Mouse (Mus musculus) urinary bladder, postnatal 4 days (tissue): ENCODE measurements around the gene A430078G23Rik.

Source experiments
- DNase-seq, 2 experiments: peaks; one replicate each; pipeline ENCODE4 v3.0.0; 2021 to 2022; ENCODE audit warnings: low spot score in 2 of 2

The A430078G23Rik gene

DNA sequence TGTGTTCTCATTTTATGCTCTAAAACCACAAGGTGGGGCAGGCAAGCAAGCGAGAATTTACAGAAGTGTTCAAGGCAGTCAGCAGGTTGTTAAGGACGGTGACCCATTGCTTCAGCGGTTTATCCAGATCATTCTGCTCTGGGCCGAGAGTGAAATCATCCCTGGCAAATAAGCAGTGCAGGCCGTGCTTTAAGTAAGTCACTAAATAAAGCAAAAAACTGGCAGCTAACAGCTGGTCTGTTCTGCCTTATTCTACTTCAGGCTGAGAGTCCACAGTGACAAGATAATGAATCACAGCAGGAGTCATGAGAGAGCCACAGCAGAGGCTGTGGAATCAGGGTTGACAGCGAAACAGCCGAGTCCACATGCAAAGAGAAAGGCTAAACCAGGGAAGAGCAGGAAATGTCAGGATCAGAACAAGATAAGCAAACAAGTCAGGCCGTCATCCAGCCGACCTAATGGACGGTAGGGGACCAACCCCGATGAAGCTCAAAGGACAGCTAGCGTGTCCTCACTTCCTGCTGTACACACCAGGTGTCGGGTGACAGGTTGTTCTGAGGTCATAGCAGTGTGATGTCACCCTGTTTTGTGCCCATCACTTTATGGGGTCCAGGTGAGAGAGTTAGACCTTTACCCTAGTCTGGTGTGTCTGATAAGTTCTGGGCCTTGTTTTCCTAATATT lies 4.9 kb upstream of the A430078G23Rik start:
- no peak for DNase-seq

DNA sequence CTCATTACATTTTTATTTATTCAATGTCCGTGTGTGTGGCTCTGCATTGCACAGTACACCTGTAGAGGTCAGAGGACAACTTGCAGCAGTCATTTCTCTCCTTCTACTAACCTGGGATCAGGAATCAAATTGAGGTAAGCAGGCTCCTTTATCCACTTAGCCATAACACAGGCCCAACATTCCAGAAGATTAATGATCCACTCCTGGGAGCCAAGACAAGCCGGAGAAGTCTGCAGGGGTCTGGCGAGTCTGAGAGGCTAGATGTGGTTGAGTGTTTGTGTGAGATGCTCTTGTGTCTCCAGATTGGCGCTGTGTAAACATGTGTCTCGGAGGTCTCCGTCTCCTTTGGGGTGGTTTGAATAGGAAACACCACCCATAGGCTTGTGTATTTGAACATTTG lies 2.5 kb upstream of the A430078G23Rik start:
- no peak for DNase-seq

DNA sequence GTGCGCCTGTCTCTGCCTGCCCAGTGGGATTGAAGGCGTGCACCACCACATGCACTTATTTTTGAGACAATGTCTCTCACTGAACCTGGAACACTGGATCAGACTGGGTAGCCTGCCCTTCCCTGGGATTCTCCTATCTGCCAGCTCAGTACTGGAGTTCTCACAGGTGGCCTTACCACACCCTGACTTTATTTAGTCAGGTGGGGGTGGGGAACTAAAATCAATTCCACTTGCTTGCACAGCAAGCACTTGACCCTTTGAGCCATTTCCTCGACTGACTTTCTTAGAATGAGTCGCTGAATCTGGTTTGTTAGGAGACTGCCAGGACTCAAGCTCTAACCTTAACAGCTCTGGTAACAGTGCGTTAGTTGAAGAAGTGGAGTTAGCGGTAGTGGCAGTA lies 500 bp upstream of the A430078G23Rik start:
- no peak for DNase-seq

DNA sequence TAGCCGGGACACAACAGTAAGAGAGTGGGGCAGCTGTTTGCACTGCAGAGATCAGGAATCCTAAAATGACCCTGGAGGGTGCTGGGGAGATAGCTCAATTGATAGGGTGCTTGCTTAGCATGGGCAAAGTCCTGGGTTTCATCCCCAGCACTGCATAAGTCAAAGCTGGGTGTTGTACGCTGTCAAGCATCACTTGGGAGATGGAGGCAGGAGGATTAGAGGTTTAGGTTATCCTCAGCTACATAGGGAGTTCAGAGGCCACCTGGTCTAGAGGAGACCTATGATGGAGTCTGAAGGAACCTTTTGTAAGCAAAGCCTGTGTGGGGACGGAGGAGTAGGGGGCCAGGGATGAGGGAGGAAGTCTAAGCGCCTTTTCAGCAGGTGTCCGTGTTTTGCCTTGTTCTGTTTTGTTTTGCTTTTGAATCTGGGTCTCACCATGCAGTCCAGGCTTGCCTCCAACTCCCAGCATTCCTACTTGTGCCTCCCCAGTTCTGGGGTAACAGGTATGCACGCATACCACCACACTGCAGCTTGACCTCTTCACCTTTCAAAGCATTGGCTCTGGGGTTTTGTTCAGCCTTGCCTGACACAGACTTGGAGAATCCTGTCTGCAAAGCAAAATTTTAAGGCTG lies 712 bp downstream of the A430078G23Rik start:
- no peak for DNase-seq

DNA sequence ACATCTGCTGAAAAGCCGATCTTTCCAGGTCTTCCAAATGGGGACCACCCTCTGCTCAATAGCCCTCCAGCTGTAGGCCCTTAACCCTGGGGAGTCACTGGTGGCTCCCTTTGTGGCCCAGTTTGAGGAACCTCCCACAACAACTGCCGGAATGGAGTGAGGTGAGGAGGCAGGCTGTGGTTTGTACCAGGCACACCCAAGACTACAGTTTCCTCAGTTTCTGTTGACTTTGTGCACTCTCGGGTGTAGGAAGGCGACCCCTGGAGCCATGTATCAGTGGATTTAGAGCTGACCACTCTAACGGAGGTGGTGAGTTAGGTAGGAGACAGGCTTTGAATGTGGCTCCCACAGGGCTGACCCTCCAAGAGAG lies 1.2 kb downstream of the A430078G23Rik start:
- DNase-seq: no peak

DNA sequence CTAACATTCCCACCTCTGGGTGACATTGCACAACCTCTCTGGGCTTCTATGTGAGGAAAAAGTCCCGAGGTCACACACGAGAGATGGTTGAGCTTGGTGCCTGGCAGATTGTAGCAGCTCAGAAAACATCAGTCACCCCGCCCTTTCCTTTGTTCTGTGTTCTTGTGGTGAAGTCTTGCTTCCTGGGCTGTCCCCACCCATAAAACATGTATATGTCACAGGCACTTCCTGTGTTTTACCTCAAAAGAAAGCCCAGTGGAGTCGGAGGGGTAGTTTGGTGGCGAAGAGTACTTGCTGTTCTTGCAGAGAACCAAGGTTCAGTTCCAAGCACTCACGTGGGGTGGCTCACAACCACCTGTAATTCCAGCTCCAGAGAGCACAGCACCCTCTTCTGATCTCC lies 2.4 kb downstream of the A430078G23Rik start:
- no peak for DNase-seq

DNA sequence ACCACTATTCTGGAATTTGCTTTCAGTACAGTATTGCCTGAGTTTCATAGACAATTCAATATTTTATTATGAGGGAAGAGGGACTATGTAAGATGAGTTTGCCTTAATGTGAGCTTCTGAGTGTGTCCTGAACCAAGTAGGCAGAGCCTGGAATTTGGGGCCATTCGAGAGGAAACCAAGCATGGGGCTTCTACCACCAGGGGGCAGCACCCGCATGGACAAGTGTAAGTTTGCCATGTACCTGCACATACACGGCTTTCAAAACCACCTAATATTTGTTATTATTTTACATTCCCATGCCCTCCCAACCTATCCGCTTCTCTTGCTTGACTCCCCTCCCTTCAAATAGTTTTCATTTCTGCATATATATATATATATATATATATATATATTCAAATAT lies 4.8 kb downstream of the A430078G23Rik start:
- peak; percentile 66 to 87 for DNase-seq

DNA sequence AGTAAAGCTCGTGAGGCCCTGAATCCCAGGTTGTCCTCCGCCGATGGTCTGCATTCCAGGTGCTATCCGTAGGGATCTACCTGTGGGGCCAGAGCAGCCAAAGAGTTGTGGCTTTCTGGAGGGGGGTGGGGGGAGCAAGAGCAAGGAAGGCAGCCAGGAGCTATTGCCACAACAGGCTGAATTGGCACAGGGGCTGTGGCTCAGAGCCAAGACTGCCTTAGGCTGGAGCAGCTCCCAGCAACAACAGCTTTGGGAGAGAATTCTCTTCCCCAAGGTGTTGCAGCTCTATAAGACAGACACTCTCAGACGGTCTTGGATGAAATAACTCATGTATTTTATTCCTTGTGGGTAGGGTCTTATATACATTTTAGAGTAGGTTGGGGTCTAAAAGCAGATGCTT lies 13.9 kb downstream of the A430078G23Rik start:
- no peak for DNase-seq

DNA sequence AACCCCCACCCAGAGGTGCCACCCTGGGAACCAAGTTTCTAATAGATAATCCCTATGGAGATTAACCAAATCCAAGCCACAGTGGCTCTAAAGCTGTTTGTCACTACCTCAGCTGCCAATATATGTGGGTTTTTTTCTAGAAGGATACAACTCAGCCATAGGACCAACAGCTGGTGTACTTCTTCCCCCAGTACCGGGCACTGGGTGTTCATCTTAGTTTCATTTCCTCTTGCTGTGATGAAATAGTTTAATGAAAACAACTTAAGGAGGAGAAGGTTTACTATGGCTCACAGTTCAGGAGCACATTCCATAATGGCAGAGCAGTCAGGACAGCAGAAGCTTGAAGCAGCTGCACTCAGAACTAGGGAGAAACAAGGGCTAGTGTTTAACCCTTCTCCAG lies 14.9 kb downstream of the A430078G23Rik start:
- no peak for DNase-seq

DNA sequence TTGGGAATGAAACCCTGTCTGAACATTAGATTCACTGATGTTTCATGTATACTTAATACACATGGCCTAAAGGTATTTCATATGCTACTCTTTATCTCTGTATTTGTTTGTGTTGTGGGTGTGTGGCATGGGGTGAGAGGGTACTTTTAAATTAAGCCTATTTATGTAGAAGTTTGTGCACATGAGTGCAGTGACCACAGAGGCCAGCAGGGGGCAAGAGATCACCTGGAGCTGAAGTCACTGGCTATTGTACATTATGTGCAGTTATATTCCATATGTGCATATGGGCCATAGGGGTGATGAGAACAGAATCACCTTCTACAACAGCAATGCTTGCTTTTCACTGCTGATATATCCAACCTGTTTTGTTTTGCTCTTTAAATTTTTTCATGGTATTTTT lies 22.5 kb downstream of the A430078G23Rik start:
- DNase-seq: no peak

DNA sequence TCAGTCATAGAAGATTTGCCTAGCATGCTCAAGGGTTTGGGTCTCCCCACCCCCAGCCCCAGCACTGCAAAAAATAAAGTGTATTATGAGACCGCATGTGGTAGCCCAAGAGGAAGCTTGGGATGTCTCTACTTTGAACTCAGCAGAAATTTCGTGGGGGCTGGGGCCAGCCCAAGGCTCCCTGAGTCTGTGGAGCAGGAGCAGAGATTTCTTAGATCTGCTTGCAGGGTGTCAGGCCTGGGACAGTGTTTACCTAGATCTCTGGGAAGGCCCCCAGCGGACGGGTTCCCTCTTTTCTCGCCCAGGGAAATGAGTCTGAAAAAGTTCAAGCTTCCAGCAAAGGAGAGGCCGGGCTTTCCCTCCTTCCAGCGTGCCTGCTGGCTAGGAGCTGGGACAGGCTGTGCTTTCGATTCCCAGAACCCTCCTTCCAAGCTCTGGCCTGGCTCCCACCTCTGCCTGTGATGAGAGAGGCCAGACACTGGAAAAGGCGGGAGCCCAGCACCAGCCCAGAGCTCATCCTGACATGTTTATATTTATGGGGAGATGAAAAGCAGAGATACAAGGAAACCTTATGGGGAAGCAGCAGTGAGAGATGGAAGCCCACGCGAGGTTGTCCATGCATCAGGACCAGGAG lies 23.5 kb downstream of the A430078G23Rik start:
- DNase-seq: peak; percentile 65 to 67

DNA sequence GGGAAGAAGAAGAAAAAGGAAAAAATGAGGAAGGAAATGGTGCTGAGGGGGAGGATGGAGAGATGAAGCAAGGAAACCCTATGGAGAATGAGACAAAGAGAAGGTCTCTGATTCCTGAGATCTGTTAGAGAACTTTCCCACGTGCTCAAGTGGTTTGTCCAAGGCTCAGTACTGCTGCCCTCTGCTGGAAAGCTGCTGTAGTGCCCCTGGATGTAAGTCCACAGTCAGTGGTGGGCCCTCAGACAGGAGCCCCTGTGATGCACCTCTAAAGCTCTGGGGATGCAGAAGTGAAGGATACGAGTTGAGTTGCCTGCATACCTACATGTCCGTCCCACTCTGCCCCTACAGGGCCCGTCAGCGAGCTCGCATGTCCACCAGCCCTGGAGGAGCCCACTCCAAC lies 34.1 kb downstream of the A430078G23Rik start:
- DNase-seq: peak; percentile 36 to 73

DNA sequence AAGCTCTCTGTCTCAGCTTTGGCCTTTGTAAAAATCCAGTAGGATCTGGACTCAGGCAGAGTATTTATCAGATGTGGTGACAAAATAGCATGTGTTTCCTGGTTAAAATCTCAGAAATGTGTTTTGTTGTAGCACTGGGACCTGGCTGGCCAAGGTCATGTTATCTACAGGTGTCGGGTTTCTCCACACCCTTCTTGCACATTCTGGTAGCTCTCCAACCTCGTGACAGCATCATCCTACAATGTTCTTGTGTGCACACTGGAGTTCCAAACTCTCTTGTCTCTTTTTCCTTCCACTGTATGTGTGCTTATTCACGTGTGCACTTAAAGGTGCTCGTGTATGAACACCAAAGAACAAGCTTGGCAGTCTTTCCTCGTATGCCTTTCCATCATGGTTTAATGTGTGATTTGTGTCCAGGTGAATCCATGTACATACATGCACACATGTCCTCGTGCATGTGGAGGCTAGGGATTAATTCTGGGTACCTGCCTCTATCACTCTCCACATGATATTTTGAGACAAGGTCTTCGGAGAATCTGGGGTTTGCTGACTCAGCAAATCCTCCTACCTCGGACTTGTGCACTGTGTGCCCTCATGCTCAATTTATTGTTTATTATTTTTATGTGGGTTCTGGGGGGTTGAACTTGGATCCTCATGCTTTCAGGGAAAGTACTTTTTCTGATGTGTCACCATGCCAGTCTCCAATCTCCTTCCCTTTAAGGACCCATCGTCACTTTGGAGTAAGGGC lies 35.5 kb downstream of the A430078G23Rik start:
- DNase-seq: no peak

DNA sequence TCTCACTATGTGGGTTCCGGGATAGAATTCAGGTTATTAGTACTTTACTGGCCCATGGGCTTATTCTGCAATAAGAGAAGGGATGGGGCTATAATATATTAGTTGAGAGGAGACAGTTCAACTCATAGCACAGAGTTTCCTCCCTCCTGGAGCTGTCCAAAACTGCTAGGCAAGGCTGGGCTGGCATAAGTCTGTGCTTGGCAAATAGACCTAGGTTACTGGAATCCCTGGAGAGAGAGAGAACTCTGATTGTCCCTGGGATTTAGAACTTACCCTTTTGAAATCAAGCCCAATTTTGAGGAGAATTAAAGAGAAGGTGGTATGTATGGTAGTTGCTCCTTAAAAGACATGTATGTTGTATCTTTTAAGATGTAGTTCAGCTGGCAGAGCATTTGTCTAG lies 36.3 kb downstream of the A430078G23Rik start:
- DNase-seq: no peak

DNA sequence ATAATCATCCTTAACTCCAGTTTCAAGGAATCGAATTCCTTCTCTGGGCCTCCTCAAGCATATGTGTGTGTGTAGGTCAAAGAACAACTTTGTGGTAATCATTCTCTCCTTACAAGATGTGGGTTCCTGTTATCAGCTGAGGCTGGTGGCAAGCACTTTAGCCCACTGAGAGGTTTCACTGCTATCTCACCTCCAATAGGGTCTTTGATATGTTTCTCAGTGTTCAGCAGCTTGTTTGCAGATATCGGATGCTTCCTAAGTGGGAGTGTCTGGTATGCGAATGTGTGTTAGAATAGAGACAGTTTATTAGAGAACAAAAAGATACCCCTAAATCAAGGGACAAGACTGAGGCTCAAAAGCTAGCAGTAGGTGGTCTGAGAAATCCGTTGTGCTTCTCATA lies 39.1 kb downstream of the A430078G23Rik start:
- DNase-seq: no peak

DNA sequence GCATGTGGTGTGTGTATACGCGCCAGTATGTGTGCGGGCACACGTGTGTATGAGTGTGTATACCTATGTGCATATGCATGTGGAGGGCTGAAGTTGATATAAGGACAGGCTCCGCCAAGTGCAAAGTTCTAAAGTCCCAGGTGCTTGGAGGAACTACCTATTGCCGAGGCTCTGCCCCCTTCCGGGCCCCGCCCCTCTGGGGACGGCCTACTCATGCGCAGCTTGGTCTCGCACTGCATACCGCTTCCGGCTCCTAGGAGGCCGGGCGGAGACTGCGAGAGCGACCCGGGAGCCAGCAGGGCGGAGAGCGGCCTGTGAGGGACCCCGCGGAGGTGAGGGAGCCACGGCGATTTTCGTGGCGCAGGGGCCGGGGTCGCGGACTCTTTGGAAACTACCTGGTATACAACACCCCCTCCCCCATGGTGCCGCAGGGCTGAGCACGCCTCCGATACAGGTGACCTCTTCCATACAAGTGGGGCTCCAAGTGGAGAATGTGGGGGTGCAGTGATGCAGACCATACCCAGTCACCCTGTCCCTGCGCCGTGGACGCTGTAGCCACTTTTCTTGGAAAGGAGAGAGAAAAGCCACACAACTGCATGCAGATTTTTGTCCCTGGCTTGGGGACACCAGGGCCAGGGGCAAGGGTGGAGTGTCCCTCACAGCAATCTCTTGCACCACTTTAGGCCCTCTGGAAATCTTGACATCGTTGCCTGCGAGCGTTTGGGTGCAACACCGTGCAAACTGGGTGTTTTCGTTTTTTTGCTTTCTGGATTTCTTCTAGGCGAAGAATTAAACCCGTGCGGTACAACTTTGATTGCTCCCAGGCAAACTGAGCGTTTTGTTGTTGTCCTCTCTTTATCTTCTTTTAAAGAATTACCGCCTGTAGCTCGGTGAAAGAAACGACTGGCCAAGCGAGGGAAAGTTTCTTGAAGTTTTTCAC lies 39.8 kb downstream of the A430078G23Rik start, which contains the start of gene Arhgef18:
Arhgef18 (plus strand) TSS at position 236 of the 940 bp plus-strand sequence.
- DNase-seq: peak; percentile 82 to 86

DNA sequence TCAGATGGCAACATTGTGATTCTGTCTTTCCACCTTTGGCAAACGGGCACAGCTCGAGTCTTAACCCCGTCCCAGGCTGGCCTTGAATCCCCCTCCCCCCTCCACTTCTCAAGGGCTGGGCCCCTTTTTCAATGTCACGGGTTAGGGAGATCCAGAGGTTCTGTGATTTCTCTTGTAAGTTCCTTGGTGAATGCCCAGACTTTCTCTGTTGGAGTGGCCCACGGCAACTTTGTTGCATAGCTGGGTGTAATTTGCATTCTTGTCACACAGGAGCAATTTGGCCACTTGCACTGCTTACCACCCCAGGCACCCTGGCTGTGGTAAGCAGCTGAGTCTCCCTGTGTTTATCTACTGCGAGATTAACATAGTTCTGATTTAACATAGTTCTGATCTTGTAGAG lies 41.4 kb downstream of the A430078G23Rik start:
- DNase-seq: no peak

DNA sequence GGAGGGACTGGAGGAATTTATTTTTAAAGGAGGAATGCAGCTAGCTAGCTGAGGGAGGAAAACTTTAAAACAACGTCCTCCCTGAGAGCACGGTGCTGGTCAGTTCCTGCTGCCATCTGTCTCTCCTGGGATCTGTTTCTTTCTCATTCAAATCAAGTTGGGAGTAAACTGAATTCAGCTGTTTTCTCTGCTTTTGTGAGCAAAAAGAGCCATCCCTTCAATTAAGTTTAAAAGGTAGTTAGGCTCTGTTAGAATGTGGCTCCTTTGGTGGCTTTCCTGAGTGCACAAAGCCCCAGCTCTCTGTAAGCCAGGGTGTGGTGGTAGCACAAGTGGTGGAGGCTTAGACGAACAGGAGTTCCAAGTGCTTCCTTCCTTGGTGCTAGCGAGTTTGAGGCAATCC lies 42.0 kb downstream of the A430078G23Rik start:
- no peak for DNase-seq

DNA sequence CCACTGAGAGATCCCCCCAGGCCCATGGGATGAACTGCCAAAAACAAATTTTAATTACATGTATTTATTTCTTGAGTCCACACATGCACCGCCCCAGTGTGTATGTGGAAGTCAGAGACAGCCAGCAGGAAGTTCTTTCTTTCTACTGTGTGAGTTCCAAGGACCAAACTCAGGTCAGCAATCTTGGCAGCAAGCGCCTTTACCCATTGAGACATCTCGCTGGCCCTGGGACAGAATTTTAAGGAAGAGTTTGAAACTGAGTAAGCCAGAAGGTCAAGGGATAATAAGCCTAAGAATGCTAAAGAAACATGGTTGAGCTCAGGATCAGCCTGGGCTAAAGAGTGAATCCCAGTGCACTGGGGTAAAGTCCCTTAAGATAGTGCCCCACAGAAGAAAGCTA lies 44.4 kb downstream of the A430078G23Rik start:
- no peak for DNase-seq

DNA sequence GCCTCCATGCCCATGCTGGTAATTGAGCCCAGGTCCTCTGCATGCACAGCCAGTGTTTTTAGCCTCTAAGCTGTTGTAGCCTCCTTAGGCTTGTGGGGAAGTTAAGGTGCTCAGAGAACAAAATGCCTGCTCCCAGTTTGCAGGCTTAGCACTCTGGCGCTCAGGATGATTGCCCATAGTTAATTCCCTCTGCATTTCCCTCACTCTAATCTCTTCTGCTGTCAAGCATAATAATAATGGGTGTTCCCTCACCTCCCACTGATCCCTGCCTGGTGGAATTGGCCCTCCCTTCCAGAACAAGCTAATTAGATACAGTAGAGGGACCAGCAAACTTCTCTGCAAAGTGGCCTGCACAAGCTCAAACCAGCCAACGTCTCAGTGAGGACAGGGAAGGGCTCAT lies 47.3 kb downstream of the A430078G23Rik start:
- no peak for DNase-seq

DNA sequence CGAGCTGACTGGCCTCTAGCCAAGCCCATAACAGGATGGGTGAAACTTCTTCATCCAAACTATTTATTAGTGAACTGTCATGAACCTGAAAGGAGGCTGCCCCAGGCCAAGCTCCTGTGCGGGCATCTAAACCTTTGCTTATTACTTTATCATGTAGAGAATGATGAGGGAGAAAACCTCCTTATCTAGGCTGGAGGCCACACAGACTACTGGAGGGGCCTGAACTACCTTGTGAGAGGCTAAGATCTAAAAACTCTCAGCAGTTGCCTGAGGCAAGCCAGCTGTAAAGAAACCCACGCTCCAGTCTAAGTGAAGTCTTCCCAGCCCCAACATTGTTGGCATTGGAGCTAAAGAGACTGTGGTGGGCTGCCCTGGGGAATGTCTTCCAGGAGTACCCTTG lies 54.2 kb downstream of the A430078G23Rik start:
- no peak for DNase-seq
